Mouse (Mus musculus) lung, postnatal 25 days (tissue): ENCODE measurements around the gene Inhbb.

Experiments
- DNase-seq: peaks from one replicate; pipeline ENCODE4 v3.0.0; 2022; ENCODE audit warnings: low spot score

Inhbb gene

GRCm38 (mm10) chr1:119421576-119422421 lies at the start of gene Inhbb:
Gene Inhbb (minus strand): TSS chr1:119422248.
- no peak for DNase-seq

GRCm38 (mm10) chr1:119463386-119463785 lies 41.3 kb upstream of the Inhbb start:
- peak; percentile 58 for DNase-seq

DNA sequence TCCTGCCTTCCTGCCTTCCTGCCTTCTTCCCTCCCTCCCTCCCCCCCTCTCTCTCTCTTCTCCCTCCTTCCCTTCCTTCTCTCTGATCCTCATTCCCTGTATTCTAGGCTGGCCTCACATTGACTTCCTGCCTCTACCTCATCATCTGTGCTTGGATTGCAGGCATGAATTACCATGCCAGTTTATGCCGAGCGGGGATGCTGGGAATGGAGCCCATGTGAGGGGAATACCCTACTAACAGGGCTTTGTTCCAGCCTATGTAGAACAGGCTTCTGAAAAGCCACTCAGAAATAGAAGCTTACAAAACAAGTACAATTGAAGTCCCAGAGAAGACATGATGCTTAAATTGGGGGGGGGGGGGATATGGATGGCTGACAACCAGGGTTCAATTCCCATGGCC lies 38.0 kb upstream of the Inhbb start:
- DNase-seq, result no peak

GRCm38 (mm10) chr1:119457993-119458605 lies 36.1 kb upstream of the Inhbb start:
- DNase-seq, result peak; percentile 73

DNA sequence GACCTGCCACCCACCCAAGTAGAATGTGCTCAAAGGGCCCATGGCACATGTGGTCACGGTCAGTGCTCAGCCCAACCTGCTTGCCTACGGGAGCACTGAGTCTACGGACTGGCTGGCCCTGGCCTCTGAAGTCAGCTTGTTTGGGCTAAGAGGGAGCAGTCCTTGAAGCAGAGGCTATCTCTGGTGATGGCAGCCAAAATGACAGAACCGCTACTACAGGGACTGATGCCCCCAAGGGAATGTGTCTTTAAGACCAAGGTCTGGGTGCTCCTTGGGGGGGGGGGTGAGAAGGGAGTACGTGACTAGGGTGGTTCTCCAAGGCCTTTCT lies 35.4 kb upstream of the Inhbb start:
- DNase-seq, result no peak

- peak; percentile 14 for DNase-seq
These were observed 34.9 kb upstream of the Inhbb start for GRCm38 (mm10) chr1:119456671-119457527.

DNA sequence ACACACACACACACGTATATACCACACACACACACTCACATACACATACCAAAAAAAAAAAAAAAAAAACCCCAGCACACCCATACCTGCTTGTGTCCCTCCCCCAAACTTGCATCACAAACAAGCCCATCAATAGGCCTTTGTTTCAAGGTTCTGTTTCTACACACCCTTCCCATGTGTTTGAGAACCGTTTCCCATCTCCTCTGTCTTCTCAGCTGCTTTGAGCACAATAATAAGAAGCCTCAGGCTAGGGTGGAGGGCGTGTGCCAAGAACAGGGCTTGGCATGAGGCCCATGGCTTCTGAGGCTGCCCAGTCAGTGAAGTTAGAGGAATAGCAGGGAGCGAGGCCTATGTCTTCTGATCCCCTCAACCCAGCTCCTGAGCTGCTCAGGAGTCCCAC lies 31.7 kb upstream of the Inhbb start:
- peak; percentile 45 for DNase-seq

DNA sequence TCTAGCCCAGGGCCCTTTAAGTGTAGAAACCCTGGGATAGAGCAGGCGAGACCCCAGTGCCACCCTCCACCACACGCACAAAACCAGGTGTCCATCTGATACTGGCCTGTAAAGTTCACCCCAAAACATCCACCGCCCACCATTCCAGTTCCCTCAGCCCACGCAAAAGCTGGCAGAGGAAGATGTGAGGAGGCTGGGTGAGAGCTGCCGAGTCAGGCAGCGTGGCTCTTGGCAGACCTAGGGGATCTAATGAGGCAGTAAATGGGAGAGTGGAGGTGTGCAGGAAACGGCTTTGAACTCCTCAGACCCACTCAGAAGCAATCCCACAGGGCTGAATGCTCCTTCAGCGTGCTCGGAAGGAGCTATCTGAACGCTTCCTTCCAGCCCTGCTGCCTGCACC lies 29.4 kb upstream of the Inhbb start:
- no peak for DNase-seq

DNA sequence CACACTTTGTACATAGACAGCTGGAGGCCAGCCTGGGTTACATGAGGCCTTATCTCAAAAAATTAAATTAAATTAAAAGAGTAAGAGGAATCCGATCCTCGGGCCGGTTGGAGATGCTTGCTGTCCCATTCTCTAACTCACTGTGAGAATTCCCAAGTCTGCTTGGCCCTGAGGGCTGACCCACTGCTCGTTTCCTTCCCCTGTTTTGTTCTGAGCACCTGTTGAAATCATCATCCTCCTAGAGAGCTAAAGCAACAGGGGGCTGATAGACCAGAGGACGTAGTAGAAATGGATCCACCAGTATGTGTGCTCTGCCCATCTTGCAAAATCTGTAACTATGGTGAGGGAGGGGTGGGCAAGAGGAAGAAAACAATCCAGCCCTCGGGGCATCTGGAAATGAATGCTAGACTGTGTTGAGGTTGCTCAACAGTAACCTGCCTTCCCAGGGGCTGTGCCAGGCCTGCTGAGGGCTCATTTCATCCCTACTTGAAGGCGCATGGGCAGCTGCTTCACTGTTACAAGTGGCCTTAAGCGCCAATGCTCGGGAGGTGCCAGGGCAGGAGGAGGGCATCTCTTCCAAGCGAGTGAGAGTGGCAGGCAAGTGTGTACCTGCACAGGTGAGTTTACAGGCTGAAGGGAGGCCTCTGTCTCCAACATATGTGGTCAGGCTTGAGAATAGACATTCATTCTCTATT lies 28.8 kb upstream of the Inhbb start:
- peak; percentile 68 for DNase-seq

DNA sequence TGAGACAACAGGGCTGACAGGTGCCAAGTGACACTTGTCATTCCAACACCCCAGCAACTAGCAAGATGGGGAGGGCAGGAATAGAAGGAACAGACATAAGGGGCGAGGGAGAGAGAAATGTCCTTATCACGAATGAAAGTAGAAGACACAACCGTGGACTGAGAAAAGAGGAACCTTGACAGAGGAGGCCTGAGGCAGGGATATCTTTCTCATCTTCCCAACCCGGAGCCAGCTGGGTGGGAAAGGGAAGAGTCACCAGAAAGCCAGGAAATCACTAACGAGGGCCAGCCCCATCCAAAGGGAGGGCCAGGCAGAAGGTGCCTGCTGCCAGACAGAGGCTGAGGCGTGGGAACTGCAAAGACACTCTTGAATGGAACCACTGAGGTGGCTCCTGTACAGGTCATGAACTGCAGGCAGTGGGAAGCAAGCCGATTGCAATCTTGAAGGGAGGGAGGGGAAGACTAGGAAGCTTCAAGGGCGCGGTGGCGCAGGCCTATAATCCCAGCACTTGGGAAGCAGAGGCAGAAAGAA lies 24.8 kb upstream of the Inhbb start:
- DNase-seq, result peak; percentile 11

- DNase-seq, result no peak
These were observed 21.7 kb upstream of the Inhbb start for GRCm38 (mm10) chr1:119443591-119444350.

DNA sequence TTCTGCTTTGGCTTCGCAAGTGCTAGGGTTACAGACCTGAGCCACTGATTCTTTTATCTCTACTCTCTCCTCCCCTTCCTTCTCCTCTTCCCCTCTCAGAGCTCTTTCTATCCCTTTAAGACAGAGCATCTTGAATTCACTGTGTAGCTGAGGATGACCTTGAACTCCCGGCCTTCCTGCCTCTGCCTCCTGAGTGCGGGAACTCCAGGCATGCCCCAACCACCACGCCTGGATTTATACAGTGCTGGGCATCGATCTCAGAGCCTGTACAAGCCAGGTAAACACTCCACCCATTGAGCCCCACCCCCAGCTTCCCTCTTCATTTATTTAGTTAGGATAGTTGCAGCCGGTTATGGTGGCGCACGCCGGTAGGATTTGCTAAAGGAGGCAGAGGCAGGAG lies 20.9 kb upstream of the Inhbb start:
- DNase-seq, result no peak

DNA sequence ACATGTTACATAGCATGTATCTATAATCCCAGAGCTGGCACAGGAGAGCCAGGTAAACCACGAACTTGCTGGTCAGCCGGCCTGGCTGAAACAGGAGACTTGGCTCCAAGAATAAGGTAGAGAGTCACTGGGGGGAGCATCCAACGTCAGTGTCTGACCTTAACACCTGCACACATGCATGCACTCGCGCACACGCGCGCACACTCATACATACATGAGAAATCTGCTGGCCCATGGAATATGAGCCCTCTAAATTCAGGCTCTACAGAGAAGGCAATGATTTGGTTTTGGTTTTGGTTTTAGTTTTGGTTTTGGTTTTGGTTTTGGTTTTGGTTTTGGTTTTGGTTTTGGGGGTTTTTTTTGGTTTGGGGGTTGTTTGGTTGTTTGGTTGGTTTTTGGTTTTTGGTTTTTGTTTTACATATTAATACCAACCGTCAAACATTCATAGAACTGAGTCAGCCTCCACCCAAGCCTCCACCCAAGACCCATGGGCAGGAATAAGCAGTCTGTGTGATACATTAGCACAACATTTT lies 16.1 kb upstream of the Inhbb start:
- DNase-seq, result no peak

DNA sequence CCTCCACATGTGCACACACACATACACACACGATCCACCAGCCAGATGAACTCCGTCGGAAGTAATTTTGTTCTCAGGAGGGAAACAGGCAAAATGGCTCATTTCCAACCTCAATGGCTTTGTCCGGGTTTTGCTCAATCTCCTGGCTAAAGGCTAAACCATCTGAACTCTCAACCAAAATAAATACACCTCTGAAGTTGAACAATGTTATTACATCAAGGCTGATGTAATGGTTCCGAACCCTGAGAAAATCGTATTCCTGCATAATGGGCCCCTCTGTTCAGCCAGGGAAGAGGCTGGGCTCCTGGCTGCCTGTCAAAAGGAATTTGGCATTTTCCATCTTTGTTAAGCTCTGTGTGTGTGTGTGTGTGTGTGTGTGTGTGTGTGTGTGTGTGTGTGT lies 15.4 kb upstream of the Inhbb start:
- DNase-seq, result no peak

DNA sequence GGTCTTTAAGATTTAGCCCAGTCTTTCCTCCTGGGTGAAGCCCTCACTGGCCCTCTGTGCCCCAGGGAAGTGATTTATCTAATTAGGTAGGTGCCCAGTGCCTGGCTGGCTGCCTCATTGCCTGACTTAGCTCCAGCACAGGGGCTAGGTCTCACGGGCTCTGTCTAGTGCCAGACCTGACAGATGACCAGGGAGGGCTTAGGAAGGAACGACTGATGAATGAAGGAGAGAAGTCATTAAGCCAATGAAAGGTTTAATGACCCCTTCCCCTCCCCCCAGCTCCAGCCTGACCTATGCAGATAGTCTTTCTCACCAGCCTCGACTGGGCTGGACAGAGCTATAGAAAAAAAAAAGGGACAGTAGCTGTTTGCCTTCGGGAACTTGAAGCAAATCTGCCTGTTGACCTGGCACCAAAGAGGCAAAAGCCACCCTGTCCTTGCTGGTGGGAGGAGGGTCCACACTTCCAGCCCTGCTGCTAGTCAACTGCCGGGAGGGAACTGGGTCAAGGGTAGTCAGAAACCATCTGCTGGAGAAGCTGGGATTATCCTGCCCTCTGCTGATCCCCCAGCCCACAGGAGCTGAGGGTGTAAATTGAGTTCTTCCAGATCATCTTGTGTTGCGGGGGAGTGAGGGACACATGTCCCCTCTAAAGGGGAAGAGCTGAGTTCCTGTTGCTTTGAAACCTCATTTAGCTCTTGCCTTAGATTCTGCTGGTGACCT lies 2.3 kb upstream of the Inhbb start:
- DNase-seq, result no peak

DNA sequence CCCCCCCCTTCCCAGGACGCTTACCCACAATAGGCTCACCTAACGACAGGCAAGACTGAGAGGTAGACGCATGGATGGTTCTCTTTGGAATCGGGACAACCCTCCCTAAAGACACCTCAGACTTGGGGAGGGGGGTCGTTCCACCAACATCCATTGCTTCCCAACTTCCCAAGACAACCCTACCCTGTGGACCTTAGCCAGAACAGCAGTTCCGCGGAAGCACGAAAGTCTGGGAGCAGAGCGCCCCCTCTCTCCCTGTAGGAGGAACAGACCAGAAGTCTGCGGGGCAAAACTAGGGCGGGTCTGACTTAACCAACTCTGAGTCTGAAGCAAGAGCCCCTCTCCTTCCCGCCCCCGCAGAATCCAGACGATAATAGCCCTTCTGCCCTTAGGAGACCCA lies 1.5 kb upstream of the Inhbb start:
- peak; percentile 43 for DNase-seq

- no peak for DNase-seq
These were observed 490 bp upstream of the Inhbb start for GRCm38 (mm10) chr1:119422460-119423015.

- DNase-seq, result peak; percentile 24
These were observed 968 bp downstream of the Inhbb start for GRCm38 (mm10) chr1:119420984-119421575.

DNA sequence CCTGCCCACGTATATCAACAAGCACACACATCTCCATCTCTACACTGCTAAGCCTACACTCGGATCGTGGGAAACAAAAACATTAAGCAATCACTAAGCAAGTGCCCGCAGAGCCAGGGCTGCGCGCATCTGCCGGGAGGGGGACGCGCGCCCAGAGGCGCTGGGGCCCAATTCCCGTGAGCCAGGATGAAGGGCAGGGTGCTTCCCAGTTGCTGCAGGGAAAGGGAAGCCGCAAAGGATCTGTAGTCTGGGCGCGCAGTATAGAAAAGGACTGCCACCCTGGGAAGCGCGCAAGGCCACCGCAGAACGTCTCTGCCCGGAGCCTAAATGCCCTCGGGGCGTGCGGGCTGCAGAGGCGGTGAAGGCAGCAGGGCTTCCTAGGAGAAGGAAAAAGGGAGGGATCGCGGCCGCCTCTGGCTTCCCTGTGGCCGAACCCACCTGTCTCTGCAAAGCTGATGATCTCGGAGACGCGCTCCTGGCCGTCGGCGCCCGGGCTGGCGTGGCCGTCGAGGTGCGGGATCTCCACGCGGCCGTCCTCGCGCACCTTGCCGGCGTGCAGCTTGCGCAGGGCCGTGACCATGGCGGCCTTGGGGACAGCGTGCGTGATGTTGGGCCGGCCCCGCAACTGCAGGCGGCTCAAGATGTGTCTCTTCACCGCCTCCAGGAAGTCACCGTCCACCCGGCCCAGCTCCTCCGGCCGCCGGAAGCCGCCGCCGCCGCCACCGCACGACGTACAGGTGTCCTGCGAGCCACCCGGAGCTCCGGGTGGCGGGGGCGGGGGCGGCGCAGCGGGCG lies 1.7 kb downstream of the Inhbb start:
- no peak for DNase-seq
